Mouse (Mus musculus) CH12.LX (cell line): ENCODE results near the gene Acyp1.

Experiments used
- CTCF ChIP-seq, 2 experiments: IDR thresholded peaks in 1 of 2; conservative IDR thresholded peaks in 1 of 2; 2 replicates each; pipeline ENCODE4 v1.5.1; 2011 to 2012; ENCODE audit warnings: low read depth in 2 of 2, low read length in 2 of 2, improper control_type of control experiment in 1 of 2, inconsistent platforms in 1 of 2, mild to moderate bottlenecking in 1 of 2, moderate library complexity in 1 of 2
- GABPA ChIP-seq: IDR thresholded peaks from 2 replicates; pipeline ENCODE4 v1.6.1; 2012; ENCODE audit warnings: low read depth, low read length, improper control_type of control experiment, inconsistent platforms; ENCODE audit not compliant: insufficient replicate concordance
- KAT2A ChIP-seq: IDR thresholded peaks from 2 replicates; pipeline ENCODE4 v1.6.1; 2012; ENCODE audit warnings: low read length, improper control_type of control experiment, inconsistent platforms; ENCODE audit not compliant: insufficient replicate concordance
- POLR2A ChIP-seq: IDR thresholded peaks from 2 replicates; pipeline ENCODE4 v1.6.1; 2011; ENCODE audit warnings: low read depth, mild to moderate bottlenecking, improper control_type of control experiment, low read length
- ZNF384 ChIP-seq: IDR thresholded peaks from 2 replicates; pipeline ENCODE4 v1.6.1; 2012; ENCODE audit warnings: low read depth, low read length, improper control_type of control experiment, inconsistent platforms

GRCm38 (mm10) chr12:85330153-85330552, 41.9 kb upstream of the Acyp1 start:
- TF ChIP-seq GABPA (no peak), ZNF384 (no peak), CTCF (conservative IDR thresholded peaks at IDR 0.05 in 1 of 2, IDR thresholded peaks at IDR 0.05 in 1 of 2; ENCODE audit: low read depth in 2 of 2, low read length in 2 of 2) (no peak), KAT2A (no peak), POLR2A (no peak)
